Mouse (Mus musculus) spleen, adult 2 months (tissue): ENCODE results near the gene A530084C06Rik.

Experiments used
- CTCF ChIP-seq: fragments of 200-500 bp; IDR thresholded peaks from 2 replicates; pipeline ENCODE4 v1.5.1; 2011; ENCODE audit warnings: mild to moderate bottlenecking, inconsistent platforms; ENCODE audit not compliant: insufficient read depth, insufficient read length, insufficient replicate concordance; ENCODE audit errors: extremely low read depth
- POLR2A ChIP-seq: fragments of 200-500 bp; IDR thresholded peaks from 2 replicates; pipeline ENCODE4 v1.6.1; 2011; ENCODE audit warnings: low read depth, low read length, inconsistent platforms

DNA sequence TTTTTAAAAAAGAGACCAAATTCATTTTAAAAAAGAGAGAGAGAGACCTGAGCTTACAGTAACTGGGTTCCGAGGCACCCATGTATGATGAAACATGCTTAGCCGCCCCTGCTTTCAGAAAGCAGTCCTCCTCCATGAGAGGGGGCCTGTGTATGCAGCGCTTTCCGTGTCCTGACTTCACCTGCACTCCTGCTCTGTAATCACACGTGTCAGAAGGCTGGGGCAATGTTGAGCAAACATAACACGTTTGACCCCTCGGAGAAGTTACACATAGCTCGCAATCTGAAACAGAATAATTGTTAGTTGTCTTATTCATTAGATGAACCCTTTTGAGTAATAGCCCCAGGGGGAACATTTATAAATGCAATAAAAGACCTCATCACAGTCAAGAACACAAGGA, 8.0 kb upstream of the A530084C06Rik start:
- TF ChIP-seq POLR2A (no peak), CTCF (no peak)
